Comparison of ENCODE assay signal across 8 mouse cellular contexts in genomic region chr12:55299336-55299735, GRCm38 (mm10). TPM values are rescaled to one million over a fixed set of nuclear protein-coding genes. Genes with fewer than 3 reads are reported as not detected.
DNase-seq lines count a peak whose midpoint lies in the region; ATAC-seq and TF ChIP-seq lines count a peak whose summit lies in the region.

TSS of gene 1110008L16Rik (plus strand) at chr12:55299577.

- H3K4me1 ChIP-seq in forebrain, postnatal 0 days (ENCODE audit: insufficient read depth): peaks cover 27% of the 10 kb centered on the region
- peaks cover 35% of the 10 kb centered on the region for H3K4me1 ChIP-seq in midbrain, embryonic 13.5 days (replicated peaks)

- peaks cover 37% of the 10 kb centered on the region for H3K36me3 ChIP-seq in forebrain, postnatal 0 days (ENCODE audit: insufficient read depth)
- H3K36me3 ChIP-seq in midbrain, embryonic 13.5 days: peaks cover 34% of the 10 kb centered on the region

- WGBS in forebrain, postnatal 0 days: 91% methylated on average over 5 of the region's 5 CpGs
- WGBS in midbrain, embryonic 13.5 days: 94% methylated on average over 5 of the region's 5 CpGs

- no peaks in the 10 kb centered on the region for H3K27me3 ChIP-seq in forebrain, postnatal 0 days (ENCODE audit: insufficient read depth, low read length)
- H3K27me3 ChIP-seq in midbrain, embryonic 13.5 days: no peaks in the 10 kb centered on the region

- no peak for TF ChIP-seq CTCF in layer of hippocampus, adult 2 months (conservative IDR thresholded peaks at IDR 0.05)
- no peak for TF ChIP-seq CTCF in forebrain, postnatal 0 days (IDR thresholded peaks at IDR 0.05; ENCODE audit: low read depth)

- peak; percentile 20 for DNase-seq in layer of hippocampus, adult 9-11 months
- no peak for DNase-seq in layer of hippocampus, adult 2 months (ENCODE audit: low spot score in 2 of 2)
- no peak for DNase-seq in adrenal gland, postnatal 25 days
- no peak for DNase-seq in forebrain, postnatal 0 days
- no peak for DNase-seq in spleen, postnatal 36 days (ENCODE audit: low spot score in 2 of 2)
- DNase-seq in right cerebral cortex, postnatal 14 days: no peak

- no peak within 1 kb of the TSS for H3K9ac ChIP-seq in forebrain, postnatal 0 days
- peak within 1 kb of the TSS; percentile 25; the same call in 1 of the 2 replicates for H3K9ac ChIP-seq in midbrain, embryonic 13.5 days (replicated peaks)

- H3K27ac ChIP-seq in layer of hippocampus, adult 2 months: no peak within 1 kb of the TSS
- H3K27ac ChIP-seq in forebrain, postnatal 0 days (ENCODE audit: low read depth, low read length): no peak within 1 kb of the TSS
- no peak within 1 kb of the TSS for H3K27ac ChIP-seq in midbrain, embryonic 13.5 days

- no peak within 1 kb of the TSS for H3K4me2 ChIP-seq in forebrain, postnatal 0 days (ENCODE audit: low read depth)
- no peak within 1 kb of the TSS for H3K4me2 ChIP-seq in midbrain, embryonic 13.5 days (replicated peaks)

- H3K4me3 ChIP-seq in layer of hippocampus, adult 2 months: no peak within 1 kb of the TSS
- no peak within 1 kb of the TSS for H3K4me3 ChIP-seq in forebrain, postnatal 0 days (ENCODE audit: low read depth, low read length)
- H3K4me3 ChIP-seq in midbrain, embryonic 13.5 days (replicated peaks): no peak within 1 kb of the TSS

- H3K9me3 ChIP-seq in forebrain, postnatal 0 days (ENCODE audit: low read length): no peaks in the 10 kb centered on the region
- no peaks in the 10 kb centered on the region for H3K9me3 ChIP-seq in midbrain, embryonic 13.5 days

- no peak for ATAC-seq in forebrain, postnatal 0 days
- ATAC-seq in midbrain, embryonic 13.5 days: no peak
- no peak for ATAC-seq in inflammation-experienced regulatory T-cells, adult 6 months

RNA-seq across cellular contexts. Expression of gene 1110008L16Rik, which starts in this region (rescaled TPM):
- 1 to 10 TPM; 9.3 to 9.7 TPM for total RNA-seq in layer of hippocampus, adult 2 months (2021)
- 19.3 and 21.3 TPM in 2 replicates for total RNA-seq in adrenal gland, postnatal 25 days (2021)
- 12.7 and 15.6 TPM in 2 replicates for total RNA-seq in forebrain, postnatal 0 days (2014; rRNA removed)
- 7.7 and 11.9 TPM in 2 replicates for polyA plus RNA-seq in forebrain, postnatal 0 days (2015; fragmentation: Nextera tagmentation; extraction: Ambion mirVana)
- 9.2 and 11.6 TPM in 2 replicates for polyA plus RNA-seq in midbrain, embryonic 13.5 days (2015; fragmentation: Nextera tagmentation; extraction: Ambion mirVana)
- polyA plus RNA-seq in inflammation-experienced regulatory T-cells, adult 6 months (2017; shearing (Covaris generic)): 10 to 100 TPM in 1 of 3 experiments, 1 to 10 TPM in 2; 6.1 to 10.2 (median 9.4) TPM
